Mouse (Mus musculus) 3T3-L1 (cell line): ENCODE measurements around the gene 1810043G02Rik.
"Not testable (repeated sequence)": the region's sequence is repeated elsewhere in the genome, so short reads cannot be mapped to it uniquely, and the experiment has no call there.

Source experiments
- DNase-seq: peaks from one replicate; pipeline ENCODE4 v3.0.0-alpha.2; 2015; ENCODE audit warnings: low read depth, low spot score

1810043G02Rik gene

GRCm38 (mm10) chr10:77978351-77979350 lies at the start of gene 1810043G02Rik:
Gene 1810043G02Rik (plus strand): TSS chr10:77978524.
- peak; percentile 93 for DNase-seq

GRCm38 (mm10) chr10:77939685-77940084 lies 38.6 kb upstream of the 1810043G02Rik start:
- DNase-seq = peak; percentile 55

- not testable (repeated sequence) for DNase-seq
Measured at GRCm38 (mm10) chr10:77950468-77950867, 27.9 kb upstream of the 1810043G02Rik start.

GRCm38 (mm10) chr10:77962725-77963124 lies 15.6 kb upstream of the 1810043G02Rik start:
- no peak for DNase-seq

GRCm38 (mm10) chr10:77963971-77964370 lies 14.4 kb upstream of the 1810043G02Rik start:
- DNase-seq = no peak

GRCm38 (mm10) chr10:77969274-77969972 lies 8.9 kb upstream of the 1810043G02Rik start:
- DNase-seq = no peak

GRCm38 (mm10) chr10:77969973-77970325 lies 8.4 kb upstream of the 1810043G02Rik start:
- no peak for DNase-seq

GRCm38 (mm10) chr10:77970481-77970880 lies 7.8 kb upstream of the 1810043G02Rik start, which contains the start of gene Trpm2:
Gene Trpm2 (minus strand): TSS chr10:77970563.
- no peak for DNase-seq

GRCm38 (mm10) chr10:77971191-77971590 lies 7.1 kb upstream of the 1810043G02Rik start:
- no peak for DNase-seq

GRCm38 (mm10) chr10:77971709-77972553 lies 6.4 kb upstream of the 1810043G02Rik start:
- no peak for DNase-seq

- no peak for DNase-seq
Measured at GRCm38 (mm10) chr10:77974323-77974722, 4.0 kb upstream of the 1810043G02Rik start.

GRCm38 (mm10) chr10:77974811-77975210 lies 3.5 kb upstream of the 1810043G02Rik start:
- DNase-seq = no peak

GRCm38 (mm10) chr10:77975653-77976052 lies 2.7 kb upstream of the 1810043G02Rik start:
- no peak for DNase-seq

GRCm38 (mm10) chr10:77976458-77977150 lies 1.7 kb upstream of the 1810043G02Rik start:
- DNase-seq = peak; percentile 75

GRCm38 (mm10) chr10:77984660-77985059 lies 6.3 kb downstream of the 1810043G02Rik start:
- peak; percentile 94 for DNase-seq

- no peak for DNase-seq
Measured at GRCm38 (mm10) chr10:77985775-77986174, 7.5 kb downstream of the 1810043G02Rik start.

GRCm38 (mm10) chr10:77995639-77996038 lies 17.3 kb downstream of the 1810043G02Rik start:
- no peak for DNase-seq

GRCm38 (mm10) chr10:78000200-78000599 lies 21.9 kb downstream of the 1810043G02Rik start:
- no peak for DNase-seq

GRCm38 (mm10) chr10:78001796-78002195 lies 23.5 kb downstream of the 1810043G02Rik start:
- no peak for DNase-seq

GRCm38 (mm10) chr10:78002316-78002715 lies 24.0 kb downstream of the 1810043G02Rik start:
- DNase-seq = no peak
